Mouse (Mus musculus) forebrain, postnatal 0 days (tissue): ENCODE data around the gene Exd2. TPM values are rescaled to one million over a fixed set of nuclear protein-coding genes. Genes with fewer than 3 reads are reported as not detected.
A peak's percentile ranks its signal among the peaks of the same experiment; 100 is the strongest.

ENCODE experiments used
- ATAC-seq: fragments of 200-750 bp; cut with Nextera tagmentation; 2 replicates; pipeline ENCODE4 v1.8.0; 2017; ENCODE audit warnings: mild to moderate bottlenecking, moderate library complexity
- DNase-seq: peaks from one replicate; pipeline ENCODE4 v3.0.0-alpha.2; 2015
- H3K27ac ChIP-seq: fragments of 300-500 bp; sonication (generic); 2 replicates; pipeline ENCODE4 v1.5.1; 2014; ENCODE audit warnings: low read depth, mild to moderate bottlenecking, antibody characterized with exemption, low read length, moderate library complexity, mixed read lengths
- H3K27me3 ChIP-seq: fragments of 300-500 bp; sonication (generic); 2 replicates; pipeline ENCODE4 v1.6.1; 2014; ENCODE audit warnings: mild to moderate bottlenecking, low read length, mixed read lengths; ENCODE audit not compliant: insufficient read depth
- H3K36me3 ChIP-seq: fragments of 300-500 bp; sonication (generic); 2 replicates; pipeline ENCODE4 v1.6.1; 2014; ENCODE audit warnings: mild to moderate bottlenecking, moderate library complexity; ENCODE audit not compliant: insufficient read depth
- H3K4me1 ChIP-seq: fragments of 300-500 bp; sonication (generic); 2 replicates; pipeline ENCODE4 v1.6.1; 2014; ENCODE audit warnings: antibody characterized with exemption; ENCODE audit not compliant: insufficient read depth
- H3K4me2 ChIP-seq: fragments of 300-500 bp; sonication (generic); 2 replicates; pipeline ENCODE4 v1.6.1; 2014; ENCODE audit warnings: low read depth, mild to moderate bottlenecking, moderate library complexity
- H3K4me3 ChIP-seq: fragments of 300-500 bp; sonication (generic); 2 replicates; pipeline ENCODE4 v1.5.1; 2014; ENCODE audit warnings: low read depth, low read length, mixed read lengths
- H3K9ac ChIP-seq: fragments of 300-500 bp; sonication (generic); 2 replicates; pipeline ENCODE4 v1.6.1; 2014; ENCODE audit warnings: mild to moderate bottlenecking
- H3K9me3 ChIP-seq: fragments of 300-500 bp; sonication (generic); 2 replicates; pipeline ENCODE4 v1.6.1; 2016; ENCODE audit warnings: low read length
- CTCF ChIP-seq: sonication (generic); IDR thresholded peaks from 2 replicates; pipeline ENCODE4 v1.5.1; 2016; ENCODE audit warnings: antibody characterized with exemption, control low read depth, low read depth
- WGBS: fragments of 180-500 bp; shearing (Covaris S2); extraction: QIAGEN DNeasy Blood & Tissue Kit; methylation state at CpG from one replicate; pipeline ENCODE4 v1.1.7; 2014; 5-methylcytosine and 5-hydroxymethylcytosine counted together
- polyA plus RNA-seq: library from polyadenylated mRNA; unstranded; fragments of >200 nt; fragmentation: Nextera tagmentation; extraction: Ambion mirVana; gene quantifications from 2 replicates; pipeline ENCODE4 v1.2.1, GENCODE M21; 2015
- total RNA-seq: library from RNA; depleted of rRNA; stranded (reverse); fragments of >200 nt; gene quantifications from 2 replicates; pipeline ENCODE4 v1.2.3, GENCODE M21; 2014; rRNA removed

The Exd2 gene
- total and polyA plus RNA-seq, 2 experiments from 2014 or later = 32.2 to 35.4 TPM

GRCm38 (mm10) chr12:80538311-80538710 lies 75.4 kb downstream of the Exd2 start:
- WGBS = 74% methylated on average over 6 of the region's 6 CpGs
- Histone ChIP-seq H3K27ac (no peak overlapping the region), H3K4me1 (no peaks in the 10 kb centered on the region), H3K9ac (no peak overlapping the region), H3K9me3 (no peaks in the 10 kb centered on the region), H3K4me3 (no peak overlapping the region), H3K4me2 (no peak overlapping the region), H3K36me3 (no peaks in the 10 kb centered on the region), H3K27me3 (no peaks in the 10 kb centered on the region)
- DNase-seq = no peak
- no peak for ATAC-seq
- TF ChIP-seq CTCF = no peak

- 15% methylated on average over 4 of the region's 4 CpGs for WGBS
- DNase-seq (peak; percentile 53), ATAC-seq (peak; percentile 74)
- Histone ChIP-seq H3K4me2 (no peak overlapping the region), H3K4me1 (no peaks in the 10 kb centered on the region), H3K4me3 (no peak overlapping the region), H3K9me3 (no peaks in the 10 kb centered on the region), H3K27me3 (no peaks in the 10 kb centered on the region), H3K9ac (no peak overlapping the region), H3K36me3 (no peaks in the 10 kb centered on the region), H3K27ac (peak overlapping the region; percentile 40; the same call in 1 of the 2 replicates)
- no peak for TF ChIP-seq CTCF
These were observed 82.4 kb downstream of the Exd2 start for GRCm38 (mm10) chr12:80545310-80545709.

DNA sequence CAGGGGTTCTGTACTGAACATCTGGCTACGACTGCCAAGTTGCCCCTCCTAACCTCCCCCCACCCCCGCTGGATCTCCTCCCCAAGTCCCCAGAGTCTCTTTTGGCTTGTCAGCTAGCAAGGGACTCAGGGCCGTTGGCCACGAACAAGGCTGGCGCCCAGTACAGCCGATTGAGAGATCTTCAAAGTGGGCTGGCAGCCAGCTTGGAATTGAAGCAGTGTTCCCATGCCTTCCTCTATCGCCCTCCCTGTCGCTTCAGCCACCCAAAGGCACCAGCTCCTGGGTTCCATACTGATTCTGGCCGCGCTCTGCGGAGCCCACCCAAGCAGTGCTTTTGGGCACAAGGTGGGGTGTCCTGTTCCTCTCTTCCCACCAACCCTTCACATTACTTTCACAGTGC lies 86.8 kb downstream of the Exd2 start:
- DNase-seq (no peak), ATAC-seq (peak; percentile 40)
- H3K9ac ChIP-seq = no peak overlapping the region
- no peak for TF ChIP-seq CTCF
- no peak overlapping the region for H3K4me2 ChIP-seq
- no peak overlapping the region for H3K27ac ChIP-seq
- no peaks in the 10 kb centered on the region for H3K4me1 ChIP-seq
- H3K36me3 ChIP-seq = no peaks in the 10 kb centered on the region
- H3K4me3 ChIP-seq = no peak overlapping the region
- 51% methylated on average over 11 of the region's 11 CpGs for WGBS
- H3K9me3 ChIP-seq = no peaks in the 10 kb centered on the region
- no peaks in the 10 kb centered on the region for H3K27me3 ChIP-seq

Other genes with a start within 250 kb of the Exd2 start
- gene Actn1, start 202.7 kb upstream of the Exd2 start, total RNA-seq = 15.4 and 19.1 TPM in 2 replicates
- gene Actn1, start 202.7 kb upstream of the Exd2 start, polyA plus RNA-seq = 4.9 and 6.7 TPM in 2 replicates
- 55.3 and 59.6 TPM in 2 replicates for gene Dcaf5, start 26.5 kb upstream of the Exd2 start, total RNA-seq
- 14.3 and 16.8 TPM in 2 replicates for gene Dcaf5, start 26.5 kb upstream of the Exd2 start, polyA plus RNA-seq
- gene Galnt16, start 55.2 kb downstream of the Exd2 start, total RNA-seq = 44.1 and 65.1 TPM in 2 replicates
- 19.3 and 28.2 TPM in 2 replicates for gene Galnt16, start 55.2 kb downstream of the Exd2 start, polyA plus RNA-seq
- 14.0 and 19.4 TPM in 2 replicates for gene Slc39a9, start 180.8 kb downstream of the Exd2 start, total RNA-seq
- gene Slc39a9, start 180.8 kb downstream of the Exd2 start, polyA plus RNA-seq = 15.0 and 20.7 TPM in 2 replicates
- 85.6 and 106 TPM in 2 replicates for gene Erh, start 181.2 kb downstream of the Exd2 start, total RNA-seq
- 285 and 329 TPM in 2 replicates for gene Erh, start 181.2 kb downstream of the Exd2 start, polyA plus RNA-seq
- 0.77 and 1.1 TPM in 2 replicates for gene Plekhd1, start 229.5 kb downstream of the Exd2 start, total RNA-seq
- 0.70 and 1.3 TPM in 2 replicates for gene Plekhd1, start 229.5 kb downstream of the Exd2 start, polyA plus RNA-seq